Mouse (Mus musculus) lung, postnatal 14 days (tissue): Measurements from ENCODE around the gene Gm13212.
"Not testable (repeated sequence)": the region's sequence is repeated elsewhere in the genome, so short reads cannot be mapped to it uniquely, and the experiment has no call there.

Experiments used
- DNase-seq: peaks from one replicate; pipeline ENCODE4 v3.0.0; 2021

Gene Gm13212

DNA sequence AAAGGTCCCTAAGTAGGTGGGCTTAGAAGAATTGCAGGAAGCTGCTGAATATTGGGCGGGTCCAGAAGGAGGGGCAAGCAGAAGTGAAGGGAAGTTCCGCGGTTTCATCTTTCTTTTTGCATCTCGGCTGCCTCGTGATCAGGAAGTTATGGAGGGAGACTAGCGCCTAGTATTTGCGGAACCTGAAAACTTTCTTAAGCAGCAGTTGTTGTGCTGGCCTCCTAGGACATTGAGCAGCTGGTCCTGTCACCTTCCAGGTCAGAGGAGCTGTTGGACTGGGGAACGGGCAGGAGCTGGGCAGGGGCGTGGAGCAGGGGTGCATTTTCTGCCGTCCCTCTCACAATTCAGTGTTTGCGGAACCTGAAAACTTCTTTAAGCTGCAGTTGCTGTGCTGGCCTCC is at the start of gene Gm13212:
Gene Gm13212, plus strand, starts transcription at position 89 of the 400 bp plus-strand sequence.
- not testable (repeated sequence) for DNase-seq

DNA sequence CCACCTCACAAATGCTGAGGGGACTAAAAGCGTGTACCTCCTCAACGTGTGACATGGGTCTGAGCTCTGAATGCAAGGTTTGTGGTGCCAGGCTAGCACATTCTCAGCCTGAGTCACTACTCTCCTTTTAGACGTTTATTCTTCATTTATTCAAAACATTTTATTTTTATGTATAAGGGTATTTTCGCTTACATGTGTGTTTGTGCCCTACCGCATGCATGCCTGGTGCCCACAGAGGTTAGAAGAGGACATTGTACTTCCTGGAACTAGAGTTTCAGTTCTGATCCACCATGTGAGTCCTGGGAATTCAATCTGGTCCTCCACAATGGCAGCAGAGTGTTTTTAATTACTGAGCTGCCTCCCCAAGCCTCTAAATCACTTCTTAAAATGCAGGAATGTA is 41.1 kb upstream of the Gm13212 start:
- not testable (repeated sequence) for DNase-seq

DNA sequence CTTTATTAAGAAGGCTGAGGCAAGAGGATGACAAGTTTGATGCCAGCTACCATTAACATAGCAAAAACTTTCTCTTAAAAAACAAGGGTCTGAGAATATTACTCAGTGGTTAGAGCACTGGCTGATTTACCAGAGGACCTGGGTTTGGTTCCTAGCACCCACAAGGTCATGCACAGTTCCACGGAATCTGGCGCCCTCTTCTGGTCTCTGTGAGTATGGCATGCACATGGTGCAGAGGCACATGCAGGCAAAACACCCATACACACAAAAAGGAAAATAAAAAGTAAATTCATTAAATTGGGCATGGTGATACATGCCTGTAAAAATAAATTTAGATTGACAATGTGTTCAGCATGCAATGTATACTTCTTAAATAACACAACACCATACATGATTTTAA is 39.9 kb upstream of the Gm13212 start:
- not testable (repeated sequence) for DNase-seq

- DNase-seq = not testable (repeated sequence)
These were observed 39.1 kb upstream of the Gm13212 start for GRCm38 (mm10) chr4:145545734-145546349.

- not testable (repeated sequence) for DNase-seq
These were observed 38.5 kb upstream of the Gm13212 start for GRCm38 (mm10) chr4:145546477-145546876.

- no peak for DNase-seq
These were observed 28.3 kb upstream of the Gm13212 start for GRCm38 (mm10) chr4:145556680-145557079.

- DNase-seq = no peak
These were observed 25.4 kb upstream of the Gm13212 start for GRCm38 (mm10) chr4:145559505-145560099.

DNA sequence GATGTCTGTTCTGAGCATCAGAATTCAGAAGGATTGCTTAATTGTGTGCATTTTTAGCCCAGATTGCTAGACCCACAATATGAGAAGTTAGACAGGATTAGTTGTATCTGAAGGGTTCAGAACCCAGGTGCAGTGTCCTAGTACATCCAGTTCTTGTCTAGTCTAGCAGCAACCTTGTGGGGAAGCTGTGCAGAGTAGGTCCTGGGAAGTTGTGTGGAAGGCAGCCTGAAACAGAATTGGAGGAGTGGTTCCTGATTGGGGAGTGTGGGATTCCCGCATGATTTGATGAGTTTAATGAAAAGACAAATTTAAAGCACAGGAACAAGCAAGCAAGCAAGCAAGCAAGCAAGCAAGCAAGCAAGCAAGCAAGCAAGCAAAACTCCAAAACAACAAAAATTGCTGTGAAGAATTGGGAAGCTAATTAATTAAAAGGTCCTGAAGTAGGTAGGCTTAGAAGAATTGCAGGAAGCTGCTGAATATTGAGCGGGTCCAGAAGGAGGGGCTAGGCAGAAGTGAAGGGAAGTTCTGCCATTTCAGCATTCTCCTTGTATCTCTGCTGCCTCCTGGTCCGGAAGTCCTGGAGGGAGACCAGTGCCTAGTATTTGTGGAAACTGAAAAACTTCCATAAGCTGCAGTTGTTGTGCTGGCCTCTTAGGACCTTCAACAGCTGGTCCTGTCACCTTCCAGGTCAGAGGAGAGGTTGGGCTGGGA is 20.7 kb upstream of the Gm13212 start:
- DNase-seq = no peak

GRCm38 (mm10) chr4:145570461-145570860 is 14.5 kb upstream of the Gm13212 start:
- not testable (repeated sequence) for DNase-seq

- not testable (repeated sequence) for DNase-seq
These were observed 8.3 kb upstream of the Gm13212 start for GRCm38 (mm10) chr4:145576623-145577022.

GRCm38 (mm10) chr4:145580333-145580732 is 4.6 kb upstream of the Gm13212 start:
- not testable (repeated sequence) for DNase-seq

- not testable (repeated sequence) for DNase-seq
These were observed 1.1 kb downstream of the Gm13212 start for GRCm38 (mm10) chr4:145586046-145586445.

- not testable (repeated sequence) for DNase-seq
These were observed 9.2 kb downstream of the Gm13212 start for GRCm38 (mm10) chr4:145594183-145594582.

- DNase-seq = not testable (repeated sequence)
These were observed 9.8 kb downstream of the Gm13212 start for GRCm38 (mm10) chr4:145594798-145595197.

- not testable (repeated sequence) for DNase-seq
These were observed 55.6 kb downstream of the Gm13212 start for GRCm38 (mm10) chr4:145640416-145641185.

- not testable (repeated sequence) for DNase-seq
These were observed 85.4 kb downstream of the Gm13212 start, which contains the start of gene Zfp980 for GRCm38 (mm10) chr4:145670385-145670784. Gene Zfp980 (plus strand): TSS chr4:145670685.

- DNase-seq = not testable (repeated sequence)
These were observed 89.4 kb downstream of the Gm13212 start for GRCm38 (mm10) chr4:145674286-145674780.
